Mouse (Mus musculus) embryonic facial prominence, embryonic 10.5 days (tissue): ENCODE measurements around the gene Klhl5. TPM values are rescaled to one million over a fixed set of nuclear protein-coding genes. Genes with fewer than 3 reads are reported as not detected.
A peak's percentile ranks its signal among the peaks of the same experiment; 100 is the strongest.

Experiments
- DNase-seq: peaks from one replicate; pipeline ENCODE4 v3.0.0-alpha.2; 2017; ENCODE audit warnings: low spot score
- H3K27ac ChIP-seq: fragments of 300-500 bp; sonication (generic); replicated peaks from 2 replicates; pipeline ENCODE4 v1.5.1; 2016; ENCODE audit warnings: mild to moderate bottlenecking
- H3K27me3 ChIP-seq: fragments of 300-500 bp; sonication (generic); replicated peaks from 2 replicates; pipeline ENCODE4 v1.6.1; 2016; ENCODE audit warnings: low read depth, mild to moderate bottlenecking; ENCODE audit not compliant: poor library complexity, severe bottlenecking
- H3K36me3 ChIP-seq: fragments of 300-500 bp; sonication (generic); replicated peaks from 2 replicates; pipeline ENCODE4 v1.6.1; 2016; ENCODE audit warnings: mild to moderate bottlenecking, moderate library complexity
- H3K4me1 ChIP-seq: fragments of 300-500 bp; sonication (generic); 2 replicates; pipeline ENCODE4 v1.6.1; 2016
- H3K4me3 ChIP-seq: fragments of 300-500 bp; sonication (generic); 2 replicates; pipeline ENCODE4 v1.5.1; 2016; ENCODE audit warnings: mild to moderate bottlenecking, moderate library complexity
- H3K9me3 ChIP-seq: fragments of 300-500 bp; sonication (generic); 2 replicates; pipeline ENCODE4 v1.6.1; 2016; ENCODE audit warnings: mild to moderate bottlenecking
- WGBS: fragments of 180-500 bp; shearing (Covaris S2); methylation state at CpG from one replicate; pipeline ENCODE4 v1.1.7; 2016; 5-methylcytosine and 5-hydroxymethylcytosine counted together
- polyA plus RNA-seq: library from polyadenylated mRNA; unstranded; fragments of >200 nt; fragmentation: Nextera tagmentation; extraction: Ambion mirVana; gene quantifications from 2 replicates; pipeline ENCODE4 v1.2.1, GENCODE M21; 2016

The Klhl5 gene
- polyA plus RNA-seq, 1 experiment from 2014 or later: 10.4 TPM

- no peak overlapping the region; the same call in 1 of the 2 replicates for H3K27ac ChIP-seq
- peaks cover 28% of the 10 kb centered on the region for H3K36me3 ChIP-seq
- H3K4me1 ChIP-seq: peaks cover 2% of the 10 kb centered on the region; the same call in 1 of the 2 replicates
- DNase-seq: no peak
- no peak overlapping the region for H3K4me3 ChIP-seq
- 72% methylated on average over 22 of the region's 22 CpGs for WGBS
- no peaks in the 10 kb centered on the region for H3K9me3 ChIP-seq
- H3K27me3 ChIP-seq: no peaks in the 10 kb centered on the region
Measured at GRCm38 (mm10) chr5:65157412-65158381, 50.4 kb downstream of the Klhl5 start.

GRCm38 (mm10) chr5:65158696-65159305, 51.5 kb downstream of the Klhl5 start:
- 90% methylated on average over 20 of the region's 20 CpGs for WGBS
- no peak overlapping the region for H3K27ac ChIP-seq

GRCm38 (mm10) chr5:65163001-65163400, 55.7 kb downstream of the Klhl5 start:
- H3K9me3 ChIP-seq: no peaks in the 10 kb centered on the region
- H3K36me3 ChIP-seq: peaks cover 43% of the 10 kb centered on the region
- peaks cover 14% of the 10 kb centered on the region for H3K4me1 ChIP-seq
- H3K27me3 ChIP-seq: no peaks in the 10 kb centered on the region
- DNase-seq: no peak
- 59% methylated on average over 5 of the region's 5 CpGs for WGBS
- no peak overlapping the region; the same call in 1 of the 2 replicates for H3K27ac ChIP-seq
- H3K4me3 ChIP-seq: no peak overlapping the region

More at GRCm38 (mm10) chr5:65158696-65159305, 51.5 kb downstream of the Klhl5 start:
- Histone ChIP-seq H3K4me1 (peaks cover 12% of the 10 kb centered on the region), H3K27me3 (no peaks in the 10 kb centered on the region), H3K36me3 (peaks cover 33% of the 10 kb centered on the region), H3K9me3 (no peaks in the 10 kb centered on the region), H3K4me3 (no peak overlapping the region)
- no peak for DNase-seq

GRCm38 (mm10) chr5:65163489-65164092, 56.3 kb downstream of the Klhl5 start:
- Histone ChIP-seq H3K27ac (no peak overlapping the region), H3K4me1 (peaks cover 16% of the 10 kb centered on the region), H3K9me3 (no peaks in the 10 kb centered on the region), H3K27me3 (no peaks in the 10 kb centered on the region), H3K4me3 (no peak overlapping the region), H3K36me3 (peaks cover 39% of the 10 kb centered on the region)
- WGBS: 84% methylated on average over 17 of the region's 17 CpGs
- DNase-seq: no peak

- H3K36me3 ChIP-seq: peaks cover 14% of the 10 kb centered on the region; the same call in 1 of the 2 replicates
- no peak overlapping the region for H3K4me3 ChIP-seq
- 90% methylated on average over 9 of the region's 9 CpGs for WGBS
- H3K4me1 ChIP-seq: peaks cover 7% of the 10 kb centered on the region; the same call in 1 of the 2 replicates
- H3K27me3 ChIP-seq: no peaks in the 10 kb centered on the region
- H3K9me3 ChIP-seq: no peaks in the 10 kb centered on the region
- DNase-seq: no peak
- H3K27ac ChIP-seq: no peak overlapping the region
Measured at GRCm38 (mm10) chr5:65170206-65170605, 62.9 kb downstream of the Klhl5 start.

- 0 out of 2 replicates have a peak overlapping the region, but pooled peaks have one; percentile 10 for H3K27ac ChIP-seq
Measured at GRCm38 (mm10) chr5:65175035-65175917, 67.9 kb downstream of the Klhl5 start.

GRCm38 (mm10) chr5:65175918-65176484, 68.7 kb downstream of the Klhl5 start:
- Histone ChIP-seq H3K27me3 (no peaks in the 10 kb centered on the region), H3K4me3 (no peak overlapping the region), H3K4me1 (peaks cover 9% of the 10 kb centered on the region), H3K9me3 (no peaks in the 10 kb centered on the region), H3K27ac (no peak overlapping the region), H3K36me3 (no peaks in the 10 kb centered on the region)
- 75% methylated on average over 13 of the region's 13 CpGs for WGBS
- DNase-seq: no peak

More at GRCm38 (mm10) chr5:65175035-65175917, 67.9 kb downstream of the Klhl5 start:
- H3K9me3 ChIP-seq: no peaks in the 10 kb centered on the region
- H3K36me3 ChIP-seq: no peaks in the 10 kb centered on the region
- no peak overlapping the region for H3K4me3 ChIP-seq
- 71% methylated on average over 26 of the region's 26 CpGs for WGBS
- no peaks in the 10 kb centered on the region for H3K27me3 ChIP-seq
- no peak for DNase-seq
- H3K4me1 ChIP-seq: peaks cover 9% of the 10 kb centered on the region

GRCm38 (mm10) chr5:65177026-65177514, 69.7 kb downstream of the Klhl5 start:
- DNase-seq: no peak
- no peak overlapping the region for H3K27ac ChIP-seq
- no peaks in the 10 kb centered on the region for H3K9me3 ChIP-seq
- H3K4me1 ChIP-seq: peaks cover 9% of the 10 kb centered on the region
- no peak overlapping the region for H3K4me3 ChIP-seq
- 82% methylated on average over 11 of the region's 11 CpGs for WGBS
- no peaks in the 10 kb centered on the region for H3K27me3 ChIP-seq
- H3K36me3 ChIP-seq: no peaks in the 10 kb centered on the region

- H3K9me3 ChIP-seq: no peaks in the 10 kb centered on the region
- H3K4me3 ChIP-seq: no peak overlapping the region
- WGBS: 92% methylated on average over 9 of the region's 9 CpGs
- no peak for DNase-seq
- no peak overlapping the region for H3K27ac ChIP-seq
- no peaks in the 10 kb centered on the region for H3K36me3 ChIP-seq
- H3K4me1 ChIP-seq: peaks cover 9% of the 10 kb centered on the region
- H3K27me3 ChIP-seq: no peaks in the 10 kb centered on the region
Measured at GRCm38 (mm10) chr5:65178477-65178876, 71.1 kb downstream of the Klhl5 start.

- WGBS: 91% methylated on average over 21 of the region's 21 CpGs
- no peak for DNase-seq
- Histone ChIP-seq H3K36me3 (no peaks in the 10 kb centered on the region), H3K27me3 (no peaks in the 10 kb centered on the region), H3K27ac (no peak overlapping the region), H3K4me3 (no peak overlapping the region), H3K9me3 (no peaks in the 10 kb centered on the region), H3K4me1 (peaks cover 1% of the 10 kb centered on the region)
Measured at GRCm38 (mm10) chr5:65181160-65181793, 73.9 kb downstream of the Klhl5 start.

GRCm38 (mm10) chr5:65181794-65182169, 74.4 kb downstream of the Klhl5 start:
- H3K4me3 ChIP-seq: no peak overlapping the region
- DNase-seq: no peak
- H3K27me3 ChIP-seq: no peaks in the 10 kb centered on the region
- no peaks in the 10 kb centered on the region for H3K36me3 ChIP-seq
- no peak overlapping the region for H3K27ac ChIP-seq
- H3K9me3 ChIP-seq: no peaks in the 10 kb centered on the region
- no peaks in the 10 kb centered on the region for H3K4me1 ChIP-seq
- WGBS: 82% methylated on average over 4 of the region's 4 CpGs
